Mouse (Mus musculus) retina, postnatal 1 day (tissue): ENCODE measurements at regions not wholly inside any gene's neighbourhood (a gene's known extent, or its start where the extent isn't known, plus 50 kb on each side); places are given as distances from the start of the nearest gene placed in this dataset.
A peak's percentile ranks its signal among the peaks of the same experiment; 100 is the strongest.

ENCODE experiments used
- DNase-seq: peaks from one replicate; pipeline ENCODE4 v3.0.0-alpha.2; 2012

DNA sequence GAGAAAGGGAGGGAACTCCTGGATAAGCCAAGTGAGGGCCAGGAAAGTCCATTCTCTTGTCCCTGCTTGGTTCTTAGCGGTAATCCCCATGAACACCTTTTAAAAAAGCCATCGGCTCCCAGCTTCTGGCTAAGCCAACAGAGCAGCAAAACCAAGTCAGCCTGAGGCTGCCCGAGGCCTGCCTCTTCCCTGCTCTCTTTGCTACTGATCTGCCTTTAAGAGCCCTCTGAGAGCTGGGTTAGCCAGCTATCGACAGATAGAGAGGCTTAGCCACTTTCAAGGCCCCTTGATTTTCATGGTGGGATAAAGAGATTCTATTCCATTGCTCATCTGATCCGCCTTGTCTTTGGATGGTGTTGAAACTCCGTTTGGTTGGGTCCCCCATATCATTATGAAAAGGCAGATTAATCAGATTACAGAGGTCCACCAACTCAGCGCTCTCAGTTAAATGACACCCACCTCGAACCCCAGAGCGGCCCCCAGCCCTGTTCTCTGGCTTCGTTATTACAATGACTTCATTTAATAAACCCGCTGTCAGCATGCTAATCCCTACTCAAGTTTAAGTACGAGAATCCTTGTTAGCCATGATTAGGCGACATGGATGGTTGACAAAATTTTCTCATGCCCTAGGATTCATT, 66.1 kb downstream of the Slc4a3 start:
- peak; percentile 60 for DNase-seq

DNA sequence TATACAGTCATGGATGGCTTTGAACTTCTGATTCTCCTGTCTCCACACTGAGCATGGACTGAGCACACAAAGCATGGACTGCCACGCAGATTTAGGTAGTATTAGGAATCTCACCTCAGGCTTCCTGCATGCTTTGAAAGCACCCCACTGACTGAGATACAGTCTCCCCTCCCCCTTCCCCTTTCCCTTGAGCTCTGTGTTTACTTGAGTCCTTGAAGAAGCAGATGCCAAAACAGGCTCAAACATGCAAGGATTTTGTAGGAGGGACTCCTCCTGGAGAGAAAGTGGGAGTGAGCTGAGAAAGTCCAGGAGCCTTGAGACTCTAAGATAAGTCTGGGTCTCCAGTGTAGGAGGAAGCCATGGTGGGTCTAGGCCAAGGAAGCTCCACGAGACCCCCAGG, 67.1 kb downstream of the Slc4a3 start:
- no peak for DNase-seq

DNA sequence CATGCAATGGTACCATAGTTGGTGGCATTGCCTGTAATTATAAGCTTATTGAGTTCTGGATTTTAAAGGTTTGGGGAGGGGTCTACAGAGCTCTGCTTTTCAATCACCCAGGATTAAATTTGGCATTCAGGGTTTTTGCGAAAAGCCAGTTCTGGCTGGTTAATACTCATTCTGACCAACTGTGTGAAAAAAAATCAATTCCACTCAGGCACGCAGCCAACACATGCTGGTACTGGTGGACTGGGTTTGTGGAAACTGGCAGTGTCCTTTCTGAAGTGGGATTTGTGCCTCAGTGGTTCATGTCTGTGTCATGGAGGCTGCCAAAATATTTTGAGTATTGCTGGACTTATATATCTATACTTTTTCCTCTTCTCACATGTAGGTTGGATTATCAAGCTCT, 70.9 kb downstream of the Slc4a3 start:
- no peak for DNase-seq

DNA sequence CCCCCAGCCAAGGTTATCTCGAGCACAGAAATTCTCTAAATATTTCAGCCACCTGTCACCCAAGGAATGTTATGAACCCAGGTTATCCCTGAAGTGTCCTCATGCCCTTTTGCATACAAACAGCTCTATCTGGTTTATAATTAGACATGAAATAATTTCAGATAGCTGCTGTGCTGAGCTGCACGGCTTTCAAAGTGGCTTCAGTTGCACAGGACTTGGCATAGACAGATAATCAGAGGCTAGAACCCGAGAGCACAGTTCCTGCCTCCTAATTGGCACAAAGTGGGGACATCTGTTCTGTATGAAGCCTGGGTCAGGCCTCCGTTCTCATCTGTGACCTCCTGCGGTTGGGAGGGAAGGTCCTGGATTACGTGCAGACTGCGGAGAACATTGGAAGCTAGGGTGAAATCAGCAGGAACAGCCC, 72.3 kb downstream of the Slc4a3 start:
- peak; percentile 19 for DNase-seq

DNA sequence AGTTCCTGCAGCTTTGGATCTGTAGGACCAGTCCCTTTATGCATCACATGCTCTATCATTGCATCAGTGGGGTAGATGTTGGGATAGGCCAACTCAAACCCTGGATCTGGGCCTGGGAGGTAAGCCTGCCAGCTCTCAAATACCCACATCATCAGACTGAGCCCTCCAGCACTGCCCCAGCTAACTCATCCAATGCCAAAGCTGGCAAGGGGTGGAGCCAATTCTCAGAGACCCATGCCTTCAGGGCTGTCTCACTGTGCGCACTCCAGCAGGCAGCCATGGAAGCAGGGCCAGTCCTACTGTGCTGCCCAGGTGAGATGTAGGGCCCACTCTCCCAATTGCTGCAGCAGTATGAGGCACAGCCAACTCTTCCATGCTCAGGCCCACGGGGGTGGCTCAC, 84.2 kb downstream of the Slc4a3 start:
- DNase-seq = no peak

DNA sequence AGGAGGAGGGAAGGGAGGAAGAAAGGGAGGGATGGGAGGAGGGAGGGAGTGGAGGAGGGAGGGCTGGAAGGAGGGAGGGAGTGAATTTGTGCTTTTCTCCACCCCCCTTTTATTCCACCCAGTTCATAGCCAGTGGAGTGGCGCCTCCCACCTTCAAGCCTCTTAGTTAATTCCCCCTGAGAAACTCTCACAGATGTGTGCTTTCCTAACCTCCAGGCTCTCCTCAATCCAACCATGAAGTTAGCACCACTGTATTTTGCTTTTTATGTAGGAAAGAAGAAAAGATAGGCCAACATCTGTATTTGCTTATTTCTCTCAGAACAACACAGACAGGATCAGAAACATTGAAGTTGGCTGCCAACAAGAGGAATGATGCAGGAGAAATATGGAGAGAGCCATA, 85.7 kb downstream of the Slc4a3 start:
- DNase-seq = no peak

DNA sequence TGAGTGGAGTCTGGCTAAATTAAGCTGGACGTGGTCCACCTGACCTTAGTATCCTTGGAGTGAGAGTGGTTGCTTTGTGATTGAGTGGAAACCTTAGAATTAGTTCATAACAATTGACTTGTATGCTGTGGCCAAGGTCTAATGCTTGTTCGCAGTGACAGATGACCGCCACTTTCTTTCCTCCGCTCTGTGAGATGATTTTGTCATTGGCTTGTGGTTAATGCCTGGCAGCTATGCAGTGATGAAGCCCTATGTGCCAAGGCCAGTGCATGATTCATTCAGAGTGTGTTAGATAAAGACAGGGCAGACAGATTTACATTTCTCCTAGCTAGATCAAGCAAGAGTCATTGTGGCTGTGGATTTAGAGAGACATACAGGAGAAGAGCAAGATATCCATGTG, 89.5 kb downstream of the Slc4a3 start:
- no peak for DNase-seq

DNA sequence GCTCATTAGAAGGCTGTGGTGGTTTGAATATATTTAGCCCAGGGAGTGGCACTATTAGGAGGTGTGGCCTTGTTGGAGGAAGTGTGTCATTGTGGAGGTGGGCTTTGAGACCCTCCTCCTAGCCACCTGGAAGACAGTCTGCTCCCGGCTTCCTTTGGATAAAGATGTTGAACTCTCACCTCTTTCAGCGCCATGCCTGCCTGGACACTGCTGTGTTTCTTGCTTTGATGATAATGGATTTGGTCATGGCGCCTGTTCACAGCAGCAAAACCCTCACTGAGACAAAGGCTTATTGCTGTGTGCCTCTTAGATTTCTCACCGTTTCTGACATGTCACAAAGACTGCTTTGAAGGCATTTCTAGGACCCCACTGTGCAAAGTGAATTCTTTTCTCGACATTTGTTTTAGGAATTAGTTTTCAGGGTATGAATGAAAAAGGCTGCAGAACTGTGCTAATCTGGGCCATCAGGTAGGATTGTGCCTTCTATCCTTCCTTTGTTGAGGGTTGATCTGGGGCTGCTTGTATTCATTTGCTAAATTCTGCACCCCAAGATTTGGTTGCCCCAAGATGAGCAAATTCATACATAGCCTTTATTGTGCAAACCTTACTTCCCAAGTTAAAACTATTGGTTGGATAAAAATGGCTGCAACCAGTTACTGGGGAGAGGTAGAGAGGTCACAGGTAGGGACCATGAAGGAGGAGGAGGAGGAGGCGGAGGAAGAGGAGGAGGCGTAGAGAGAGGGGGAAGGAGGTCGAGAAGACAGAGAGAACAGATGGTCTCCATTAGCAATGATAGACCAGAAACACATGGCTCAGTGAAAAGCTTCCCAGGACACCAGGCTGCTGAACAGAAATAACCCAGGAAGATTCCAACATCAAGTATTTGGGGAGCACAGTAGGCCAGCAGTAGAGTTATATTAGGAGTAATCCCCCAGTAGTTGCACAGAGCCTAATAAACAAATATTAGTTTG, 93.2 kb downstream of the Slc4a3 start:
- DNase-seq = peak; percentile 35

DNA sequence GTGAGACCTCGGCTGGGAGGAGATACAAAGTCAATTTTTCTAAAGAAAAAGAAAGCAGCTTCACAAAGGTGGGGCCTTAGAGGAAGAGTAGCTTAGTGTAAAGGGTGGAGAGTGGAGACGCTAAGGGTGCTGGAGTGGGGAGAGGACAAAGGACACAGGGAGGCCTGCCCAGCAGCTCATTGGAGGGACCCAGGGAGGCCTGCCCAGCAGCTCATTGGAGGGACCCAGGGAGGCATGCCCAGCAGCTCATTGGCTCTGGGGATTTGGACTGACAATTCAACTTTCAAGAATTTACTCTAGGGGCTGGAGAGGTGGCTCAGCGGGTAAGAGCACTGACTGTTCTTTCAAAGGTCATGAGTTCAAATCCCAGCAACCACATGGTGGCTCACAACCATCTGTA, 96.4 kb downstream of the Slc4a3 start:
- no peak for DNase-seq

DNA sequence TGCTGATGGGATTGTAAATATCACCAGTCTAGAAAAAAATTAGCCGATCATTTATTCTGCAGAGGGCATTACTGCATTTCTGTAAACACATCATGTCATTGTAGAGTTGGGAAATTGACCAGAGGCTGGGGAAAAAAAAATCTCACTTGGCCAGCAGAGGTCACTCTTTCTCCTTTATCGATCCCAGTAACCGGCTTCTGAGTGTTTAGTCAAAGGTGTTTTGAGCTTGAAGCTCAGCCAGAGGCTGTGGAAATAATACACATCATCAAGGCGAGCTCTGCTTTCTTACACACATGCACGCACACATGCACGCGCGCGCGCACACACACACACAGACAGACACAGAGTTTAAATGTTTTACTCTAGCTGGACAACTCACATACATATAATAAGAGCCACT, 106.5 kb downstream of the Slc4a3 start:
- DNase-seq = peak; percentile 87

DNA sequence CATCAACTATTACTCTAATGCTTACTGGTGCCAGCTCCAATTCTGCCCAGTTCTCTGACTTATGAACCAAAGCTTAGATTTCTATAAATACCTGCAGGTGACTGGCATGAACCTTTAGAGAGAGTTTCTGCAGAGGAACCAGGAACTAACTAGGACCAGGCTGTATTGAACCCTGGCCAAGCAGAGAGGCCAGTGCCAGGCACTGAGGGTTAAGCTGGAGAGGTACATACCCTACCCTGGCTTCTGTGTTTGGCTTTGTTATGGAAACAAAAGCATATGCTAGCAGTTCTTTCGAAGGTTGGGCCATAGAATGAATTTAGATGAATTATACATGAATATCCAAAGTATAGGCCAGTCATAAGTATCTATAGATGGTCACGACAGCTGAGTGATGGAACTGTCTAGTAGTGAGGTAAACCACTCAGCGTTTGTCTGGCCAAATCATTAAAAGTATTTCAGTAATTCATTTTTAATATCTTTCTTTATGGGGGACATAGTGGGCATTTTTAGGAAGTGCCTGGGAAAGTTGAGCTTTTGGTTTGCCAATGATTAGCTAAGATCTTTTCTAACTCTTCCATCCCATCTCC, 107.0 kb downstream of the Slc4a3 start:
- DNase-seq = no peak

DNA sequence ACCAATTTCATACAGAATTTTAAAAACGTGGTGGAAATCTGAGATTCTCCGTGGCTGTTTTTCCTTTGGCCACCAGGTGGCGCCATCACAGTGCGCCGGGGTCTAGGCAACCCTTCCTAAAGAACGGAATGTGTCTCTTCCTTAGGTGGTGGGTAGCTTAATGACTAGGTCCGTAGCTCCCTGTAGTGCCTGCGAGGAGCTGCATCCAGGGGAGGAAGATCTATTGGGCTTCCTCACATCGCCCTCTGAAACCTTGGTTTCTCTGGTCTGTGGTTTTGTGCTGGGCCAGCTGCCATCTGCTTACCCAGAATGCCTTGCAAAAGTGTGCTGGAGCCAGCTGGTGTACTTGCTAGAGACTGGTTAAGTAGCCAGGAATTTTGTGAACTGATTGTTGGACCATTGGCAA, 107.6 kb downstream of the Slc4a3 start:
- DNase-seq = peak; percentile 82

DNA sequence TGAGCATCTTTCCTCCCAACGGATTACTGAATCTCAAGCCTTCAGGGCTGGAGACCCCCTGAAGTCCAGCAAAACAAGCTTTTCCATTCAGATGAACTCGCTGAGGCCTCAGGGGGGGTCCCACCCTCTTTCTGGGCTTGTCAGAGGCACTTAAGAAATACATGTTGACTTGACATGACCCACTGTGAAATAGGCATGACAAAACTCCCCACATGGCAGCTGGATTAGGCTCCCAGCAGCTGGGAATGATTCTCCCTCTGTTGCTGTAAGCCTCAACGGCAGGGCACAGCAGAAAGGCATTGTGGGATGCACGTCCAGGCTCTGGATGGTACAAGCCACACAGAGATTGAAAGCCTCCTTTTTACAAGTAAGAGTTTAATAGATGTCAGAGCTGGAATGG, 110.5 kb downstream of the Slc4a3 start:
- DNase-seq = peak; percentile 36

DNA sequence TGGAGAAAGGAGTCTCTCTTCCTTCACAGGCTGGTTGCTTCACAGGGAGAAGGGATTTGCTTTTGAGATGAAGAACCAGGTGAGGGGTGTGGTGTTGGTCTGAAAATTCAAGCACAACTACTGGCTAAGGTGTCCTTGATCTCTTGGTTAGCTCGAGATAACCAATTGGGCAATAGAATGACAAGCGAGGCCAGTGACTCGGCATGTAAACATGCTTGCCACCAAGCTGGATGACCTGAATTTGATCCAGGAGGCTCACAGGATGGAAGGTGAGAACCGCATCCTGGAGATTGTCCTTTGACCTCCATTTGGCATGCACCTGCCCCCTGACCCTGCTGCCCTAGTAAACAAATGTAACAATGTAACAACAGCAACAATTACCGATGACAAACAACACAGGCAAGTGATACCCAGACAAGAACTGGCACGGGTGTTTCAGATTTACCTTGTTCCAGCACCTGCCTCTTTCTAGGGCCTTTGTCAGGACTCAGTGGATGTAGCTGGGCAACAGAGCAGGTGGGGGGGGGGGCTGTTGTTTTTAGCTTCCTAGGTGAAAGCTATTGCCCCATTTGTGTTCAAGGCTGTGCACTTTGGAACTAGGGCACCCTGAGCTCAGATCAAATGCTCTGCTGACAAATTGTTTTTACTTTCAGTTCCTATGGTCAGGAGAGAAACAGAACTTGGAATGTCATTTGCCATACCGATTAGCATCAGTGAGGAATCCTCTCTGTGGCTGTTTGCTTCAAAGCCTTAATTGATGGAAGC, 114.5 kb downstream of the Slc4a3 start:
- DNase-seq = no peak

DNA sequence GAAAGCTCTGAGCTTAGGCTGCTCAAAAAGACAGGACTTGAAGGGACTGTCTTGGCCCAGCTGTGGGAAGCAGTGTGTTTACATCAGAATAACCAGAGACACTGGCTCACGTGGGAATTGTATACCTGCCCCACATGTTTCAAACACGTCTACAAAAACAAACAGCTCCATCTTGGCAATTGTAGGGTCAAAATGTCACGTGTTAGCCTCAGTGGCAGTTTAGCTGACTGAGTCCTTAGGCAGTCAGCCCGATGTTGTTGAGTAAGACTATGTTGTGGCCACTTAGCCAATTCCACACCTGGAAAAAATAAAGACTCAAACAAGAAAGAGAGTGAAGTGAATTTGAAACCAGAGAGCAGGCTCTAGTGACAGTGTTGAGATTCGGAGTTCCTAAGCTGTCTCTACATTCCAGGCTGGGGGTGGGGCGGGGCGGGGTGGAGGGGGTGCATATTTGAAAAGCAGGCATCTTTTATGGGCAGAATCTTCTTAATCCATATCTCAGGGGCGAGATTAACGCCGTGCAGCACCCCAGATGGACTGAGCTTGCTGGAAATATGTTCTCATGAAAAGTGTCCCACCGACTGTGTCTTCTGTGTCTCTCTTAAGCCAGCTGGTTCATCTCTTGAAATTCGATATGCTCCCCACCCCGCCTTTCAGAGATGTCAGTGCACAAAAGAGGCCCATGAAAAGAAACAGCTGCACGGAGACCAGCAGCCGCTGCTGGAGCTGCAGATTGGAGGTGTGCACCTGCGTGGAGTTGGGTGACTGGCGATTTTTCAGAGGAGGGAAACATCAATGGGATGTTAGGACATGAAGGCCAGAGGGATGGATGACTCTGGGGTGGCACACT, 116.3 kb downstream of the Slc4a3 start:
- DNase-seq = peak; percentile 25

DNA sequence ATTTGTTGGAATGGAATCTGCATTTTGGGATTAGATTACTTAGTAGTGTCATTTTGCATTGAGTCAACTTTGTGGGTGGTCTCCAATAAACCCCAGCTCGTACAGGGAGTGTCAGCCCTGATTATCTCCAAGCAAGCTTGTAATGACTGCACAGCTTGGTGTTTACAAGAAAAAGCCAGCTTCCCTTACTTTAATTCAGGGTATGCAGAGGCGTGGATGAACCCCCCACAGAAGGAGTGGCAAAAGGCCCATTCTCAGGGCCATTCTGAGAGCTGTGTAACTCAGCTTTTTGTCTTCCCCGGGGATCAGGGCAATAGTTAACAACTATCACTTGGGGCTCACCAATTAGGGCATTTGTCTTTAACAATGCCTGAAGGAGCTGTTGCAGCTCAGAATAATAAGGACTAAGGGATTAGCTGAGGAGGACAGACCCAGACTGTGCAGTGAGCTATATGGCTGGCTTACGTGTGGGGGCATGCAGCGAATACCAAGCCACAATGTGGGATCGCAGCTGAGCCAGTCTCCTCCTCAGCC, 121.7 kb downstream of the Slc4a3 start:
- DNase-seq = peak; percentile 87

DNA sequence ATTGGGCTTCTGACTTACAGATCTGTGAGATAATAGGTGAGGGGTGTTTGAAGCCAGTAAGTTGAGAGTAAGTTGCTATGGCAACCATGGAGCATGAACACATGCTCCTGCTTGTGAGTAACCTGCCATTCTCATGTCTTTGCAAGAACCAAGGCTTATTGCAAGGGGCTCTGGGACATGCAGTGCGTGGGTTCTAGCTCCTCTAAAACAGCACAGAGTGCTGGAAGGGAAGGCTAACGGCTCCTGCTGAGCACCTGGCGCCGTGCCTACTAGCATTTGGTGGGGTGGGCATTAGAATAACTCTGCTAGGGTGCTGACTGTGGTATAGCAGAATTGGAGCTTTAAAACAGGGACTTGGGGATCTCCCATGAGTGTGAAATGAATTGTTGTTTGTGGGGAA, 130.2 kb downstream of the Slc4a3 start:
- no peak for DNase-seq

DNA sequence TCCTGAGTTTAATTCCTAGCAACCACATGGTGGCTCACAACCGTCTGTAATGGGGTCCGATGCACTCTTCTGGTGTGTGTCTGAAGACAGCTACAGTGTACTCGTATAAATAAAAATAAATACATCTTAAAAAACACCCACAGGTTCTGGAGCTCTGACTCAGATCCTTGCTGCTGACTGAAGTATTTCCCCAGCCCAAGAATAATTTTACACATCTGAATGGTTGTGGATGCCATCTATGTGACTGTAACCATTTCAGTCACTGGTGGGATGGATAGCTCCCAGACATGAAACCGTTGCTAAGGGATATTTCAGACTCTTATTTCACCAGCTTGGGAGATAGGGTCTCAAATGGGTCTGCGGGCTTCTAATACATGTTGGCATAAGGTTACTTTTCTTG, 131.6 kb downstream of the Slc4a3 start:
- no peak for DNase-seq

DNA sequence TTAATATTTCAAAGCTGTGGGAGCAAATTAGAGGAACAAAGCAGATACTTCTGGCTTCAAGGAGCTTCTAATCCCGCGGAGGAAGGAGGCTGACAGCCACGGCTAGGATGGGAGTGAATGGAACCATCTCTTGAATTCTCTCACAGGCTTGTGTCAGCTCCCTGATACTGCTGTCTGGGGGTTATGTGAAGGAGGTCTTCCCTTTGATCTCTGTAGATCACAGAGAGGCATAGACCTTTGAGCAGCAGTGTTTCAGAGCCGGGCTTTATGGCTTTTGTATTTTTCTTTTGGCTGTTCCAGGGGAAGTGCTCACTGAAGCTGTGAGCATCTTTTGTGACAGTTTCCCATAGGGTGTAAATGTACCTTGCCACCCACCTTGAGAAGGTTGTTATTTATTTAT, 132.2 kb downstream of the Slc4a3 start:
- no peak for DNase-seq

DNA sequence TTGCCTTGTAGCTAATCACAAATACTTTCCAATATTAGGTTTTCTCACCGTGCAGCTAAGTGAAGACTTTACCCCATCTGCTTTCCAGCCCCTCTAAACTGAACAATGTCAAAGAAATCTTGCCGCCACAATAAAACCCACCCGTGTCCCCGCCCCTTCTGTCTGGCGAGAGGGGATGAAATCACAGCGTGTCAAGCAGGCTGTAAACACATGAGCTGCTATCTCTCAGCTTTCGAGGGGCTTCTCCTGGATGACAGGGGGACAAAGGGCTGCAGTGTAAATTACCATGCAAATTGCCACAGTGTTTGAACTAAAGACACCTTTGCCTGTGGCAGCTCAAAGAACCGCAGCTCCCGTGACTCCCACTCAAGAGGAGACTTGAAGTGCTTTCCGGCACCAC, 134.3 kb downstream of the Slc4a3 start:
- no peak for DNase-seq

DNA sequence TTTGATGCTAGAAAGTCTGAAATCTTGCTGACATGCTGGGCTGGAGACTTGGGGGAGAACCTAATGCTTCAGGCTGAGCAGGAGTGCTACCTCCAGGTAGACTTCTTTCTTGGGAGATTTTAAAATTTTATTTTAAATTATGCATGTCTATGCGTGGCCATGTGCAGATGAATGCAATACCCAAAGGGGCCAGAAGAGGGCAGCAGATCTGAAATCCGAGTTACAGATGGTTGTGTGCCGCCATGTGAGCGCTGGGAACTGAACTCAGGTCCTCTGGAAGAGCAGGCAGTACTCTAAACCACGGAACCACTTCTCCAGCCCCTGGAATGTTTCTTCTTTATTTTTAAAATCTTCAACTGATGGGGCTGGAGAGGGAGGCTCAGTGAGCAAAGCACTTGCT, 135.8 kb downstream of the Slc4a3 start:
- no peak for DNase-seq

DNA sequence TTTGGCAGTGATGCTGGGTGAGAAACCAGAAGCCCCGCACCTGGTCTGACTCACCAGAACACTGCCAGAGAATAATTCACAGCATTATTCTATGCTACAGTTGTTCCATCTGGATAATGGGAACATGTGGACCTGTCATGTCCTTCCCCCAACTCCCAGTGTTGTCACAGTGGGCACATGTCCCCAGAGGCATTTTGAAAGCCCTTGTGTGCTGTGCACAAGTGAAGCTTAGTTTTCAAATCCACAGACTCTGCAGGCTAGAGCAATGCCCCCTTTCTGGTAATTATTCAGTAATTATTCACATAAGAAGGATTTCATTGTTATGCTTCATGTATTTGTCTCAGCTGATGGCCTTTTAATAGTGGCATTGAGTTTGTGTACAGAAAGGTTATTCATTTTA, 146.7 kb downstream of the Slc4a3 start:
- DNase-seq = no peak
